Mouse (Mus musculus): ENCODE data around the gene Phc3.
"Not testable (repeated sequence)": the region's sequence is repeated elsewhere in the genome, so short reads cannot be mapped to it uniquely, and the experiment has no call there.

Gene Phc3

DNA sequence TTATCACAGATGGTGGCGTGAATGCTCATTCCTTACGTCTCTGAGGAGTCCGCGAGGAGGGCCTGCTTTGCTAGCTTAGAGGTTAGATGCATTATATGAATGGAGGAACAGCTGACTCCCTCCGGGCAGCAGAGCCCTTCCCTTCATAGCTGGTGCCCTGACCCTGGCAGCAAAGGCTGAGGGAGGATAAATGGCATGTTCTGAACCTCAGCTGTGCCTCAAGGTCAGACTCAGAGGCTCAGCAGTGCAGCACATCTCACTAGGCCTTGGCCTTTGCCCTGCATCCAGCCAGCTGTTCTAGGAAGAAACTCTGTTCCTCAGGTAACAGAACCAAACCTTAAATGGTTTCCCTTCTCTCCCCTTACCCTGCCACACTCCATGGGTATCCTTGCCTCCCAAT, 101.0 kb downstream of the Phc3 start:
- peak; percentile 18 to 35 for DNase-seq

DNA sequence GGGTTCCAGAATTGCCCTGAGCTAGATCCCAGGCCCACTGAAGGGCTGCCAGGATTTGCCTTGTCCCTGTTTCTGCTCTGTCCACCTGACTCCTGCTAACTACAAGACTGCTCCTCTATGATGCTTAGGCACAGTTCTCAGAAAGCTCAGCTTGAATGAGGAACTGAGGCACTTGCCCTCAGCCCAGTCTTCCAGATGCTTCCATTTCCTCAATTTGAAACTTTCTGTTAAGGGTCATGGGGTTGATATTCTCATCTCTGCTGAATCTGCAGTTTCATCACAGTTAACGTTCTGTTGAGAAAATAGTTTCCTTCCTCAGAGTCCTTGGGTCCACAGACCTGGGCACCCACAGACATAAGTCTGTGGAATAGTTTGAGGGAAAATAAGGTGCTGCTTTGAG, 104.6 kb downstream of the Phc3 start:
- DNase-seq, result no peak

DNA sequence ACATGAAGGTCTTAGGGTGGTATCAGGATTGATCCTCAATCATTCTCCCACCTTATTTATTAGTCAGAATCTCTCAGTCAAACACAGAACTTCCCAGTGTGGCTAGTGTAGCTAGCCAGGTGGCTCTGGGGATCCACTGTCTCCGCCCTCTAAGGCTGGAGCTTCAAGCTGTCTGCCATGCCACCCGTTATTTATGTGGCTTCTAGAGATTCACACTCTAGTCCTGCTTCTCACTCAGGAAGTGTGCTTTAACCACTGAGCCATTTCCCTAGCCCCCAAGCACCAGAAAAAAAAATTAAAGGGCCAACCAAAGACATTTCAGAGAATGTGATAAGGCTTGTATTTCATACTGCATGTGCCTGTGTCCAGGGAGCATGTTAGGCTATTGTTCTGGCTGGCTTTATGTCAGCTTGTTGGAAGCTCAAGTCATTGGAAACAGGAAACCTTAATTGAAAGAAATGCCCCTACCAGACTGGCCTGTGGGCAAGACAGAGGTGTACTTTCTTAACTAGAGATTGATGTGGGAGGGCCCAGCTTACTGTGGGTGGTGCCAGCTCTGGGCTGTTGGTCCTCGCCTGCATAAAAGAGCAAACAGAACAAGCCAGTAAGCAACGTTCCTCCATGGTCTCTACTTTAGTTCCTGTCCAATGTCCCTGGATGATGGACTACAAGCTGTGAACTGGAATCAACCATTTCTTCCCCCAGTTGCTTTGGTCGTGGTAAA, 105.3 kb downstream of the Phc3 start:
- DNase-seq, result no peak

DNA sequence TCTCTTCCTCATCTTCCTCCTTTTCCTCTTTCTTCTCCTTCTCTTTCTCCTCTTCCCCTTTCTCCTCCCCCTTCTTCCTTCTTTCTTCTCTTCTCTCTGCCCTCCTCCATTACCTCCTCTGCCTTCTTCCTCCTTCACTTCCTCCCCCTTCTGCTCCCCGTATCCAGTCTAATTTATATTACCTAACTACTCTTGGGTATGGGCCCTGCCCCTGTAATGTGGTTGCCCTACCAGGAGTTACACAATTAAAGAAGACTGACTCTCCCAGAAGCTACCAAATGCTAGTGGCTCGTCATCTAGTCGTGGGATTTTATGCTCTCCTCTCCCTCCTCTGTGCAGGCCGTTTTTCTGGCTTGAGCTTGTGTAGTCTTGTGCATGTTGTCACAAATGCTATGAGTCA, 108.5 kb downstream of the Phc3 start:
- DNase-seq, result no peak

DNA sequence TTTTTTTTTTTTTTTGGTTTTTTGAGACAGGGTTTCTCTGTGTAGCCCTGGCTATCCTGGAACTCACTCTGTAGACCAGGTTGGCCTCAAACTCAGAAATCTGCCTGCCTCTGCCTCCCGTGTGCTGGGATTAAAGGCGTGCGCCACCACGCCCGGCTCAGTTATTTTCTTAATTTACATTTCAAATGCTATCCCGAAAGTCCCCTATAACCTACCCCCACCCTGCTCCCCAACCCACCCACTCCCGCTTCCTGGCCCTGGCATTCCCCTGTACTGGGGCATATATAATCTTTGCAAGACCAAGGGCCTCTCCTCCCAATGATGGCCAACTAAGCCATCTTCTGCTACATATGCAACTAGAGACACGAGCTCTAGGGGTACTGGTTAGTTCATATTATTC, 109.6 kb downstream of the Phc3 start:
- DNase-seq, result not testable (repeated sequence)

DNA sequence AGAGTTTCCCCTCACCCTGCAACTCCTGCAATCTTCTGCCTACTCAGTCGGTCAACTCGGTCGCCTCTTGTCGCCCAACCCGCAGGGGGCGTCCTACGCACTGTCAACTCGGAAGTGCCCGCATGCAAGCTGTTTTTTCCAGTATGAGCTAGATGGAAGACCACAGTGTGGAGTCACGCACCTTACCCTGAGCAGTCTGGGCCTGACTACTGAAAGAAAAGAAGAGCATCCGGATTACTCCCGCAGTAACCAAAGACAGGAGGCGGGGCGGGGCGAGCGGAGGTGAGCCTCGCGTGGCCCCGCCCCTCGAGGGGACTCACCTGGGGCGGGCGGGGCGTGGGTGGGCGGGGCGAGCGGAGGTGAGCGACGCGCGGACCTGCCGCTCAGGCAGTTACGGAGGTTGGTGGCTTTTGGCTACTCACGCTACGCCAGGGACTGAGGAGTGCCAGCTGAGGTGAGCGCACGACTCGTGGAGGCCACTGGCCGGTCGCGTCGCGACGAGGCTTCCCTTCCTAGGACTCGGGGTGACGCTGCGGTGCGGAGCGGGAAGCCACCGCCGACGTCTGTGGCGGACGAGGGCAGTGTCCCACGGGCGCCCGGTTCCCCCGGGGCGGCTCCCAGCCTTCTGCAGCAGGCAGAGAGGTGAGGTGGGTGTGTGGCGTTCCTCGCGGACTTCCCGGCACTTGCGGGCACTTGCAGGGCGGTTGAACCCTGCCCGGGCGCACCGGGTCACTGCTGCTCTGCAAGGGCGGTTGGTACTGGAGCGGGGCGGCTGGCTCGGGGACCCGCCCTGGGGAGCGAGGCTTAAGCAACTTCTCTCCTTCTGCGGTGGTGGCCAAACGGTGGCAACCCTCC, 113.4 kb downstream of the Phc3 start, which contains the start of gene Gpr160:
TSS of gene Gpr160 (plus strand) at position 347 of the 855 bp plus-strand sequence.
- DNase-seq, result peak; percentile 89 to 91

DNA sequence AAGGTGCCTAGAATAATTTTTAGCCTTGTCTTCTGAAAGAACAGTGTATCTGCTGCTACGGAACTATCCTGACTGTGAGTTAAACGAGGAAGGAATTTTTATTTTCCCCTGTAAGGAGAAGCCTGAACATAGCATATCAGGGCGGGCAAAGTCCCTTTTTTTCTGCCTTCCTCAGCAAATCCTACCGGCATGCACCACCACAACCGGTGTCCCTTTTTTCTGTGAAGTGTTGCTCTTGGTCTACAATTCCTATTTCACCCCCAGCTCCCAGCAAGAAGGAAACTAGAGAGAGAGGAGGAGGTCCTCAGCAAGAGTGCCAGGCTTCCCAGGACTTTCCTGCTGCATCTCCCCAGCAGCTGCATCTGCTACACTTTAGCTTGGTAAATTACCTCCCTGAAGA, 115.6 kb downstream of the Phc3 start:
- peak in 1 of 2 experiments; percentile 46 for DNase-seq

DNA sequence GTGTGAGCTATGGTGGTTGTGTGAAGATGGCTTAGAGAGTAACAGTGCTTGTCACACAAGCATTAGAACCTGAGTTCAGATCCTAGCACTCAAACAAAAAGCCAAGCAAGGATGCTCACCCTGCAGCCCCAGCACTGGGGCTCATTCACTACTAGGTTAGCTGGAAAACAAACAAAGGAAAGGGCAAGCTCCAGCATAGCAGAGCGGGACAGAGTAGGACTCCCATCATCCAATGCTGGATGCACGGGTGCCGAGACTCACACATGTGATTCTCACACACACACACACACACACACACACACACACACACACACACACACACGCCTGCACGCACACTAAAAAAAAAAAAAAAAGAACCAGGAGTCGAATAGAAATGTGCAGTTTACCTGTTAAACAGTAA, 117.8 kb downstream of the Phc3 start:
- peak; percentile 29 to 42 for DNase-seq
